Mouse (Mus musculus) E14TG2a.4 (cell line): ENCODE results near the gene Farsa.

Experiments used
- CTCF ChIP-seq: conservative IDR thresholded peaks from 2 replicates; pipeline ENCODE4 v1.5.1; 2014; ENCODE audit warnings: low read length
- NANOG ChIP-seq: IDR thresholded peaks from 2 replicates; pipeline ENCODE4 v1.6.1; 2014; ENCODE audit warnings: borderline replicate concordance, low read length, mixed read lengths

DNA sequence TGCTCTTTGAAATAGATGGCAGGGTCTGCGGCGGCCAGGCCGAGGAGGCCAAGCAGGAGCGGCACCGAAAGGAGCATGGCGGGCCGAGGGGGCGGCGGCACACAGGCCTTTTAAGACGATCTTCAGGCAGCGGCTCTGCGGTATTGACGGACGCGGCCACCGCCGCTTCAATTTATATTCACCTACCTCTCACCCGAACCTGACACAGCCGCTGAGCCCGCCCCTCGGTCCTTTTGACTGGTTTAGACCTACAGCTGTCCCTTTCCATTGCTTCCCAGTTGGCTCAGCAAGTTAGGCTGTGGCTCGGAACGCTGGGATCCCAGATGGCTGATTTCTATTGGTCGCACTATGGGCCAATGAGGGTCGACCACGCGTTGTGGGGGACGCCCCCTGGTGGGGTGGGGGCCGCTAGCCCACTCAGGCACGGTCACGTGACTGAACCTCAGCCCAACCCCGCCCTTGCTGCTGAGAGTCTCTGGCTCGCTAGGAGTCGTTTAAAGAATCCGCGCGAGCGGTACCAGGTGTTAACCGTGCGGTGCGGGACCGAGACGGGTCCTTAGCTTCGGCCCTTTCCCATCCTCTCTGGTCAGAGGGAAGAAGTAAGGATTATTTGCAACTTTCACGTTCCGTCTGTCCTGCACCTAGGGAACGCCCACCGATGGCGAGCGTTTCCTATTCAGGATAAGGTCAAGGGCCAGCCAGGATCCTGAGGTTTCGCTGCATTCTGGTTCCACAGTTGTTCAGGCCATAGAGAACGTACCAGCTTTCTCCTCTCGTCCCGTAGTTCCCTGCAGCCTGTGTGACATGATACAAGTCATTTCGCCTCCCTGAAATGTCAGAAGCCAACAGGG lies 9.8 kb upstream of the Farsa start, which contains the start of gene Calr:
- TF ChIP-seq CTCF, result no peak
- TF ChIP-seq NANOG, result no peak
